Mouse (Mus musculus) stomach, embryonic 14.5 days (tissue): Measurements from ENCODE around the gene Col18a1. TPM values are rescaled to one million over a fixed set of nuclear protein-coding genes. Genes with fewer than 3 reads are reported as not detected.
A peak's percentile ranks its signal among the peaks of the same experiment; 100 is the strongest.

Source experiments
- ATAC-seq: fragments of 200-750 bp; cut with Nextera tagmentation; 2 replicates; pipeline ENCODE4 v1.8.0; 2017; ENCODE audit warnings: low read depth, moderate TSS enrichment; ENCODE audit not compliant: insufficient number of reproducible peaks, insufficient read depth, low FRiP score
- H3K27ac ChIP-seq: fragments of 300-500 bp; sonication (generic); 2 replicates; pipeline ENCODE4 v1.5.1; 2014; ENCODE audit warnings: mild to moderate bottlenecking, low read length, moderate library complexity, mixed read lengths
- H3K27me3 ChIP-seq: fragments of 300-500 bp; sonication (generic); 2 replicates; pipeline ENCODE4 v1.6.1; 2014; ENCODE audit warnings: low read length, control low read depth, mixed read lengths; ENCODE audit not compliant: control insufficient read depth, insufficient read depth
- H3K36me3 ChIP-seq: fragments of 300-500 bp; sonication (generic); 2 replicates; pipeline ENCODE4 v1.6.1; 2014; ENCODE audit warnings: mild to moderate bottlenecking, control low read depth, low read length, moderate library complexity, mixed read lengths; ENCODE audit not compliant: control insufficient read depth, insufficient read depth
- H3K4me1 ChIP-seq: fragments of 300-500 bp; sonication (generic); 2 replicates; pipeline ENCODE4 v1.6.1; 2014; ENCODE audit warnings: low read length, control low read depth, mixed read lengths; ENCODE audit not compliant: control insufficient read depth, insufficient read depth
- H3K4me2 ChIP-seq: fragments of 300-500 bp; sonication (generic); replicated peaks from 2 replicates; pipeline ENCODE4 v1.6.1; 2014; ENCODE audit warnings: low read depth, low read length, control low read depth
- H3K4me3 ChIP-seq: fragments of 300-500 bp; sonication (generic); 2 replicates; pipeline ENCODE4 v1.5.1; 2014; ENCODE audit warnings: low read depth, low read length, control low read depth
- H3K9ac ChIP-seq: fragments of 300-500 bp; sonication (generic); replicated peaks from 2 replicates; pipeline ENCODE4 v1.6.1; 2014; ENCODE audit warnings: low read depth, mild to moderate bottlenecking, control low read depth, low read length, moderate library complexity, mixed read lengths
- H3K9me3 ChIP-seq: fragments of 300-500 bp; sonication (generic); 2 replicates; pipeline ENCODE4 v1.6.1; 2016; ENCODE audit warnings: low read depth, low read length, control low read depth; ENCODE audit not compliant: control insufficient read depth
- WGBS: fragments of 180-500 bp; shearing (Covaris S2); extraction: QIAGEN DNeasy Blood & Tissue Kit; methylation state at CpG from one replicate; pipeline ENCODE4 v1.1.7; 2014; 5-methylcytosine and 5-hydroxymethylcytosine counted together
- polyA plus RNA-seq: library from polyadenylated mRNA; unstranded; fragments of >200 nt; fragmentation: Nextera tagmentation; extraction: Ambion mirVana; gene quantifications from 2 replicates; pipeline ENCODE4 v1.2.1, GENCODE M21; 2014

Col18a1 gene
- polyA plus RNA-seq, 1 experiment from 2014 or later, result 49.8 TPM

- Histone ChIP-seq H3K4me3 (no peak overlapping the region), H3K27ac (peak overlapping the region; percentile 84; the same call in 1 of the 2 replicates), H3K36me3 (no peaks in the 10 kb centered on the region), H3K9ac (no peak overlapping the region), H3K27me3 (no peaks in the 10 kb centered on the region), H3K9me3 (no peaks in the 10 kb centered on the region), H3K4me2 (no peak overlapping the region), H3K4me1 (peaks cover 27% of the 10 kb centered on the region; the same call in 1 of the 2 replicates)
- WGBS, result 27% methylated on average over 3 of the region's 3 CpGs
- 0 out of 2 replicates have a peak, but pooled peaks have one; percentile 43 for ATAC-seq
Observed at GRCm38 (mm10) chr10:77206565-77207079, 40.3 kb upstream of the Col18a1 start.

GRCm38 (mm10) chr10:77206134-77206533 lies 39.8 kb upstream of the Col18a1 start:
- no peaks in the 10 kb centered on the region for H3K27me3 ChIP-seq
- no peak overlapping the region for H3K4me2 ChIP-seq
- no peak overlapping the region for H3K9ac ChIP-seq
- no peak overlapping the region for H3K4me3 ChIP-seq
- ATAC-seq, result no peak
- peaks cover 23% of the 10 kb centered on the region; the same call in 1 of the 2 replicates for H3K4me1 ChIP-seq
- H3K36me3 ChIP-seq, result no peaks in the 10 kb centered on the region
- no peaks in the 10 kb centered on the region for H3K9me3 ChIP-seq
- peak overlapping the region; percentile 44; the same call in 1 of the 2 replicates for H3K27ac ChIP-seq
- 85% methylated on average over 2 of the region's 2 CpGs for WGBS

GRCm38 (mm10) chr10:77203960-77204359 lies 37.6 kb upstream of the Col18a1 start:
- no peaks in the 10 kb centered on the region for H3K9me3 ChIP-seq
- no peak overlapping the region for H3K4me2 ChIP-seq
- ATAC-seq, result no peak
- H3K9ac ChIP-seq, result no peak overlapping the region
- H3K27ac ChIP-seq, result no peak overlapping the region
- H3K4me3 ChIP-seq, result no peak overlapping the region
- WGBS, result 67% methylated on average over 4 of the region's 4 CpGs
- H3K36me3 ChIP-seq, result no peaks in the 10 kb centered on the region
- peaks cover 17% of the 10 kb centered on the region; the same call in 1 of the 2 replicates for H3K4me1 ChIP-seq
- no peaks in the 10 kb centered on the region for H3K27me3 ChIP-seq

- ATAC-seq, result 0 out of 2 replicates have a peak, but pooled peaks have one; percentile 30
- no peak overlapping the region for H3K4me2 ChIP-seq
- no peak overlapping the region for H3K9ac ChIP-seq
- H3K9me3 ChIP-seq, result no peaks in the 10 kb centered on the region
- no peak overlapping the region for H3K4me3 ChIP-seq
- no peaks in the 10 kb centered on the region for H3K27me3 ChIP-seq
- H3K4me1 ChIP-seq, result peaks cover 22% of the 10 kb centered on the region
- WGBS, result 64% methylated on average over 5 of the region's 5 CpGs
- H3K27ac ChIP-seq, result no peak overlapping the region
- no peaks in the 10 kb centered on the region for H3K36me3 ChIP-seq
Observed at GRCm38 (mm10) chr10:77201919-77202318, 35.6 kb upstream of the Col18a1 start.

GRCm38 (mm10) chr10:77200295-77200694 lies 33.9 kb upstream of the Col18a1 start:
- no peak overlapping the region for H3K4me2 ChIP-seq

GRCm38 (mm10) chr10:77199229-77199628 lies 32.9 kb upstream of the Col18a1 start:
- Histone ChIP-seq H3K4me1 (peaks cover 9% of the 10 kb centered on the region), H3K36me3 (no peaks in the 10 kb centered on the region)
- 76% methylated on average over 2 of the region's 2 CpGs for WGBS

More at GRCm38 (mm10) chr10:77200295-77200694, 33.9 kb upstream of the Col18a1 start:
- H3K4me1 ChIP-seq, result peaks cover 18% of the 10 kb centered on the region
- no peak overlapping the region for H3K27ac ChIP-seq
- no peaks in the 10 kb centered on the region for H3K36me3 ChIP-seq
- H3K9me3 ChIP-seq, result no peaks in the 10 kb centered on the region
- no peaks in the 10 kb centered on the region for H3K27me3 ChIP-seq
- ATAC-seq, result no peak
- H3K9ac ChIP-seq, result no peak overlapping the region
- H3K4me3 ChIP-seq, result no peak overlapping the region
- WGBS, result 82% methylated on average over 9 of the region's 9 CpGs

GRCm38 (mm10) chr10:77197469-77198209 lies 31.3 kb upstream of the Col18a1 start:
- no peak overlapping the region for H3K4me2 ChIP-seq
- H3K4me1 ChIP-seq, result peaks cover 9% of the 10 kb centered on the region
- H3K27me3 ChIP-seq, result no peaks in the 10 kb centered on the region
- H3K4me3 ChIP-seq, result no peak overlapping the region
- H3K27ac ChIP-seq, result peak overlapping the region; percentile 64; the same call in 1 of the 2 replicates
- no peaks in the 10 kb centered on the region for H3K36me3 ChIP-seq
- no peaks in the 10 kb centered on the region for H3K9me3 ChIP-seq
- H3K9ac ChIP-seq, result no peak overlapping the region
- ATAC-seq, result peak; percentile 54; the same call in 1 of the 2 replicates
- 11% methylated on average over 9 of the region's 9 CpGs for WGBS

More at GRCm38 (mm10) chr10:77199229-77199628, 32.9 kb upstream of the Col18a1 start:
- Histone ChIP-seq H3K27ac (no peak overlapping the region), H3K9ac (no peak overlapping the region), H3K9me3 (no peaks in the 10 kb centered on the region), H3K4me2 (no peak overlapping the region), H3K27me3 (no peaks in the 10 kb centered on the region), H3K4me3 (no peak overlapping the region)
- no peak for ATAC-seq

GRCm38 (mm10) chr10:77196676-77197075 lies 30.3 kb upstream of the Col18a1 start:
- WGBS, result 79% methylated on average over 4 of the region's 4 CpGs
- H3K27me3 ChIP-seq, result no peaks in the 10 kb centered on the region
- H3K4me1 ChIP-seq, result peaks cover 10% of the 10 kb centered on the region
- H3K9ac ChIP-seq, result no peak overlapping the region
- no peak overlapping the region for H3K4me3 ChIP-seq
- H3K36me3 ChIP-seq, result no peaks in the 10 kb centered on the region
- no peak for ATAC-seq
- H3K9me3 ChIP-seq, result no peaks in the 10 kb centered on the region
- H3K4me2 ChIP-seq, result no peak overlapping the region
- no peak overlapping the region for H3K27ac ChIP-seq
